ENCODE assay signal across 14 mouse cellular contexts in the genomic region with DNA sequence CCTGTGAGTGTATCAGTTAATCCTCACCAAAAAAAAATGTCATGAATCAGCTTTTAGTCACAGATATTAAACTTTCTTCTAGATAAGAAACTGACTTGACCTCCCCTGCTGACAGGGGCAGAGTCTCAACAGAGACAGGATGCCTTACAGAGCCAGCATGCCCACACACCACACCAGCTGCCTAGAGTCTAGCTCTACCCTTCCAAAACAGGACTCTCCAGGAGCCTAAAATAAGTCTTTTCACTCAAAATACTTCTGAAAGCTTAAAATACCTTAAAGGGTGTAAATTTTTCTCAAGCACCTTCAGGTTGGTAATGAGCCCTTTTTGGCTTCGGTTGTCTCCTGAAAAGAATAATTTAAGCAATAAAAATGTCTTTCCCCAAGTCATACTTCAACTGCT.
"Had no signal": no experiment of that assay in that cellular context is flagged by ENCODE, and none has a peak within 500 bp of the region (broad histone marks: within the 10 kb centered on the region; RNA-seq: fewer than 3 reads in every experiment).

No protein-coding gene starts in this region.

- DNase-seq: lung, adult 18-20 months; lung, embryonic 14.5 days; lung, postnatal 10 days; lung, postnatal 4 days; midbrain, embryonic 14.5 days; retina, postnatal 1 day; right cerebral cortex, adult 18-20 months; right cerebral cortex, postnatal 25 days; right cerebral cortex, postnatal 4 days; spleen, adult 18-20 months; thymus, adult 2 months; thymus, postnatal 25 days; thymus, postnatal 4 days had no signal

- ATAC-seq: midbrain, embryonic 16.5 days had no signal
